Mouse (Mus musculus): ENCODE measurements around the gene Fermt2. TPM values are rescaled to one million over a fixed set of nuclear protein-coding genes. Genes with fewer than 3 reads are reported as not detected.

The Fermt2 gene
- polyA plus RNA-seq, 1 experiment from 2014 or later, result 61.9 TPM

- H3K9ac ChIP-seq (ENCODE audit: low read depth, low read length), result no peak overlapping the region
- ATAC-seq (replicated peaks; ENCODE audit: low FRiP score) (no peak), DNase-seq (ENCODE audit: low spot score) (no peak)
- H3K4me3 ChIP-seq (ENCODE audit: low read depth, low read length), result no peak overlapping the region
- H3K4me1 ChIP-seq (replicated peaks; ENCODE audit: control insufficient read depth, insufficient read depth, low read length), result no peaks in the 10 kb centered on the region
- no peaks in the 10 kb centered on the region for H3K9me3 ChIP-seq (ENCODE audit: control insufficient read depth, low read length)
- no peaks in the 10 kb centered on the region for H3K36me3 ChIP-seq (ENCODE audit: control insufficient read depth, insufficient read depth, low read length)
- no peaks in the 10 kb centered on the region for H3K27me3 ChIP-seq (replicated peaks; ENCODE audit: control insufficient read depth, insufficient read depth, low read length)
- no peak overlapping the region for H3K27ac ChIP-seq (ENCODE audit: low read depth, low read length)
- H3K4me2 ChIP-seq, result no peak overlapping the region
- 70% methylated on average over 4 of the region's 4 CpGs for WGBS
These were observed 22.5 kb upstream of the Fermt2 start for GRCm38 (mm10) chr14:45552431-45552830.

DNA sequence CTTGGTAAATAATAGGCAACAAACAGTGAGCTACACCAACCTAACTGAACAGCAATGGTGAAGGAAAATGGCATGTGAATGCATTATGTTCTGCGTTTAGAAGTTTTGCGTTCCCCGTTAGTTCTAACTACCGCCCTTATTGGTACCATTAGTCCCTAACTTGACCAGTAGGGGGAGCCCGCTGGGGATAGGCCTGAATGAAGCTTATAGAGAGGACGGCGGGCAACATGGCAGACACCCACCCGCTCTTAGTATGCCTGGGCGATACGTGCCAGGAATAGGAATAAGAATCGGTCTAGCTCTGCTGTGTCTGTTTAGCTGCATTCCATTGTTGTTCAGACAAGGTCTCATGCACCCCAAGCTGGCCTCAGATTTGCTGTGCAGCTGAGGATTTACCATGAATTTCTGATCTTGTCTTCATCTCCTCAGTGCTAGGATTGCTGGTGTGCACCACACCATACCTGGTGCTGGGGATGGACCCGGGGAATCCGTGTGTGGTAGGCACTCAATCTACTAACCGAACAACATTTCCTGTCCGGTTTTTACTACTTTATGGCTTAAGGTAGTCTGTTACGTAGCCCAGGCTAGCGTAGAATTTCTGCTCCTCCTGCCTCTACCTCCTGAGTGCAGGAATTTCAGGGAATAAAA, 21.3 kb upstream of the Fermt2 start:
- ATAC-seq (replicated peaks; ENCODE audit: low FRiP score), result no peak; the same call in 1 of the 2 replicates
- peak overlapping the region; percentile 48 for H3K4me2 ChIP-seq

GRCm38 (mm10) chr14:45550010-45550647, 20.2 kb upstream of the Fermt2 start:
- ATAC-seq (replicated peaks; ENCODE audit: low FRiP score), result no peak
- no peak overlapping the region for H3K27ac ChIP-seq (ENCODE audit: low read depth, low read length)
- H3K9ac ChIP-seq (ENCODE audit: low read depth, low read length), result no peak overlapping the region
- H3K4me2 ChIP-seq, result no peak overlapping the region
- H3K9me3 ChIP-seq (ENCODE audit: control insufficient read depth, low read length), result no peaks in the 10 kb centered on the region
- 66% methylated on average over 13 of the region's 13 CpGs for WGBS
- H3K4me1 ChIP-seq (replicated peaks; ENCODE audit: control insufficient read depth, insufficient read depth, low read length), result no peaks in the 10 kb centered on the region
- DNase-seq (ENCODE audit: low spot score), result no peak
- H3K4me3 ChIP-seq (ENCODE audit: low read depth, low read length), result no peak overlapping the region
- H3K27me3 ChIP-seq (replicated peaks; ENCODE audit: control insufficient read depth, insufficient read depth, low read length), result no peaks in the 10 kb centered on the region
- H3K36me3 ChIP-seq (ENCODE audit: control insufficient read depth, insufficient read depth, low read length), result no peaks in the 10 kb centered on the region

More for the DNA sequence above, 21.3 kb upstream of the Fermt2 start:
- Histone ChIP-seq H3K27ac (ENCODE audit: low read depth, low read length) (no peak overlapping the region), H3K9me3 (ENCODE audit: control insufficient read depth, low read length) (no peaks in the 10 kb centered on the region), H3K27me3 (replicated peaks; ENCODE audit: control insufficient read depth, insufficient read depth, low read length) (no peaks in the 10 kb centered on the region), H3K4me1 (replicated peaks; ENCODE audit: control insufficient read depth, insufficient read depth, low read length) (no peaks in the 10 kb centered on the region), H3K4me3 (ENCODE audit: low read depth, low read length) (peak overlapping the region; percentile 16; the same call in 1 of the 2 replicates), H3K9ac (ENCODE audit: low read depth, low read length) (no peak overlapping the region), H3K36me3 (ENCODE audit: control insufficient read depth, insufficient read depth, low read length) (no peaks in the 10 kb centered on the region)
- WGBS, result 36% methylated on average over 17 of the region's 17 CpGs
- peak; percentile 38 for DNase-seq (ENCODE audit: low spot score)

GRCm38 (mm10) chr14:45548118-45548517, 18.2 kb upstream of the Fermt2 start:
- Histone ChIP-seq H3K9ac (ENCODE audit: low read depth, low read length) (no peak overlapping the region), H3K27ac (ENCODE audit: low read depth, low read length) (no peak overlapping the region), H3K27me3 (replicated peaks; ENCODE audit: control insufficient read depth, insufficient read depth, low read length) (no peaks in the 10 kb centered on the region), H3K4me2 (no peak overlapping the region), H3K4me1 (replicated peaks; ENCODE audit: control insufficient read depth, insufficient read depth, low read length) (no peaks in the 10 kb centered on the region), H3K4me3 (ENCODE audit: low read depth, low read length) (no peak overlapping the region), H3K9me3 (ENCODE audit: control insufficient read depth, low read length) (no peaks in the 10 kb centered on the region), H3K36me3 (ENCODE audit: control insufficient read depth, insufficient read depth, low read length) (no peaks in the 10 kb centered on the region)
- DNase-seq (ENCODE audit: low spot score), result no peak
- 69% methylated on average over 3 of the region's 3 CpGs for WGBS
- no peak for ATAC-seq (replicated peaks; ENCODE audit: low FRiP score)

- no peak overlapping the region for H3K27ac ChIP-seq (ENCODE audit: low read depth, low read length)
- H3K9ac ChIP-seq (ENCODE audit: low read depth, low read length), result no peak overlapping the region
- ATAC-seq (replicated peaks; ENCODE audit: low FRiP score) (no peak), DNase-seq (ENCODE audit: low spot score) (no peak)
- no peak overlapping the region for H3K4me2 ChIP-seq
- no peaks in the 10 kb centered on the region for H3K9me3 ChIP-seq (ENCODE audit: control insufficient read depth, low read length)
- H3K36me3 ChIP-seq (ENCODE audit: control insufficient read depth, insufficient read depth, low read length), result no peaks in the 10 kb centered on the region
- H3K27me3 ChIP-seq (replicated peaks; ENCODE audit: control insufficient read depth, insufficient read depth, low read length), result no peaks in the 10 kb centered on the region
- no peak overlapping the region for H3K4me3 ChIP-seq (ENCODE audit: low read depth, low read length)
- H3K4me1 ChIP-seq (replicated peaks; ENCODE audit: control insufficient read depth, insufficient read depth, low read length), result peaks cover 4% of the 10 kb centered on the region
- WGBS, result 78% methylated on average over 7 of the region's 7 CpGs
These were observed 15.0 kb upstream of the Fermt2 start for GRCm38 (mm10) chr14:45544905-45545304.

- no peak overlapping the region for H3K4me2 ChIP-seq
- H3K36me3 ChIP-seq (ENCODE audit: control insufficient read depth, insufficient read depth, low read length), result no peaks in the 10 kb centered on the region
- no peak overlapping the region for H3K4me3 ChIP-seq (ENCODE audit: low read depth, low read length)
- H3K27me3 ChIP-seq (replicated peaks; ENCODE audit: control insufficient read depth, insufficient read depth, low read length), result no peaks in the 10 kb centered on the region
- ATAC-seq (replicated peaks; ENCODE audit: low FRiP score) (no peak), DNase-seq (ENCODE audit: low spot score) (no peak)
- H3K9me3 ChIP-seq (ENCODE audit: control insufficient read depth, low read length), result no peaks in the 10 kb centered on the region
- no peak overlapping the region for H3K9ac ChIP-seq (ENCODE audit: low read depth, low read length)
- WGBS, result 61% methylated on average over 5 of the region's 6 CpGs
- H3K27ac ChIP-seq (ENCODE audit: low read depth, low read length), result no peak overlapping the region
- H3K4me1 ChIP-seq (replicated peaks; ENCODE audit: control insufficient read depth, insufficient read depth, low read length), result peaks cover 7% of the 10 kb centered on the region
These were observed 14.1 kb upstream of the Fermt2 start for GRCm38 (mm10) chr14:45544026-45544425.

DNA sequence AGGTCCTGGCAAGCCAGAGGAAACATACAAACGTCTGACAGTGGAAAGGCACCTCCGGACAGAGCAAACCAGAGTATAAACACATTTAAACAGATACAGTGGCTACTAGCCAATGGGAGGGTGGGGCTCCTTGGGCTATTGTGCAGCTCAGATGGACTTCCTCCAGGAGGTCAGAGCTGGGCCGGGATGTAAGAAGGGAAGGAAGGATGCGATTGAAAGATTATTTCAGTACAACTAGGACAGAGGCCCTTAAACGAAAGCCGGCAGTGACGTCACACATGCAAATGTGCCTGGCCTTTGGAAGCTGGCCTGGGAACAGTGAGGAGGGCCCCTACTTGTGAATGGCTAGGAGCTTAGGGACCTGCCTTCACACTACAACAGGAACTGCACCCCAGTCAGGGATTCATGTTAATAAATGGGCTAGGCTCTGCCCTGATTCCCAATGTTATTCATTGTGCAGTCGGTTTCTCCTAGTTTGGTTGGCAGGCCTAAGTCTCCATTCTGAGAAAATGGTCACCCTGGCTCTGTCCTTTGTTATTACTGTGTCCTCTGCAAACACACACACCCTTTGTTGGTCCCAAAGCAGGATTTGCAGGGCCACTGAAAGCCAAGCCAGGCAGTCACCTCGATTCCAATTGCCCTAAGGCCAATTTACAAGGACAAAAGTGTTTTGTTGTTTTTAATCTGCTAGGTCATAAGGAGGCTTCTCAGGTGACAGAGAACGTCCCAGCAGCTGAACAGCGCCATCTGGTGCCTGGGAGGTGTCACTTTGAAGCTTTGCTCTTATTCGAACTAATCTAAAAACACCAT, 9.9 kb upstream of the Fermt2 start:
- no peak overlapping the region for H3K27ac ChIP-seq (ENCODE audit: low read depth, low read length)
- no peak overlapping the region for H3K4me3 ChIP-seq (ENCODE audit: low read depth, low read length)
- 29% methylated on average over 12 of the region's 12 CpGs for WGBS
- H3K9ac ChIP-seq (ENCODE audit: low read depth, low read length), result no peak overlapping the region
- DNase-seq (ENCODE audit: low spot score) (peak; percentile 36), ATAC-seq (replicated peaks; ENCODE audit: low FRiP score) (peak; percentile 43)
- H3K27me3 ChIP-seq (replicated peaks; ENCODE audit: control insufficient read depth, insufficient read depth, low read length), result no peaks in the 10 kb centered on the region
- H3K36me3 ChIP-seq (ENCODE audit: control insufficient read depth, insufficient read depth, low read length), result no peaks in the 10 kb centered on the region
- H3K4me1 ChIP-seq (replicated peaks; ENCODE audit: control insufficient read depth, insufficient read depth, low read length), result peaks cover 7% of the 10 kb centered on the region
- no peak overlapping the region for H3K4me2 ChIP-seq
- H3K9me3 ChIP-seq (ENCODE audit: control insufficient read depth, low read length), result no peaks in the 10 kb centered on the region

- DNase-seq (ENCODE audit: low spot score), result peak; percentile 42
- WGBS, result 2% methylated on average over 37 of the region's 37 CpGs
- peak overlapping the region; percentile 75 for H3K4me2 ChIP-seq
- no peaks in the 10 kb centered on the region for H3K36me3 ChIP-seq (ENCODE audit: control insufficient read depth, insufficient read depth, low read length)
- H3K4me1 ChIP-seq (replicated peaks; ENCODE audit: control insufficient read depth, insufficient read depth, low read length), result peaks cover 3% of the 10 kb centered on the region
- H3K9me3 ChIP-seq (ENCODE audit: control insufficient read depth, low read length), result no peaks in the 10 kb centered on the region
- H3K4me3 ChIP-seq (ENCODE audit: low read depth, low read length), result peak overlapping the region; percentile 71
- peaks cover 29% of the 10 kb centered on the region for H3K27me3 ChIP-seq (replicated peaks; ENCODE audit: control insufficient read depth, insufficient read depth, low read length)
- peak overlapping the region; percentile 66 for H3K9ac ChIP-seq (ENCODE audit: low read depth, low read length)
- peak; percentile 13; the same call in 1 of the 2 replicates for ATAC-seq (replicated peaks; ENCODE audit: low FRiP score)
- H3K27ac ChIP-seq (ENCODE audit: low read depth, low read length), result peak overlapping the region; percentile 85
These were observed 737 bp upstream of the Fermt2 start for GRCm38 (mm10) chr14:45530364-45531345.

Data from liver, embryonic 11.5 days (tissue).